Mouse (Mus musculus): ENCODE results near the gene Efhc1.

Efhc1 gene

DNA sequence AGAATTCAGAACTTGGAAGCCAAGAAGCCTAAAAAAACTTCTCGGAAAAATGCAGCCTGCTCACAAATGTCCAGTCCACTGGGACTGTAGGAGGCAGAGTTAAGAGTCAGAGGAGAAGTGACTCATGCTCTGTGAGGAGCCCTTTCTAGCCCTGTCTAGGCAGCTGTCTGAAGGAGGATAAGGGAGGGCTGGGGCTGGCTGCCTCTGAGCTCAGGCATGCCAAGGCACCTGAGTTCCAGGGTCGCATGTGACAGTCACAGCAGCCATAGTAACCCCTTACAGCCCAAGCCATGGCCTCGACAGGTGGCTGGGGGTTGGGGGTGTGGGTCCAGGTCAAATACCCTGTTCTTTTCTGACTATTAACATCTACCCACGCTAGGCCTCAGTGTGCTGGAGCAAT, 57.5 kb downstream of the Efhc1 start:
- DNase-seq: peak; percentile 97

DNA sequence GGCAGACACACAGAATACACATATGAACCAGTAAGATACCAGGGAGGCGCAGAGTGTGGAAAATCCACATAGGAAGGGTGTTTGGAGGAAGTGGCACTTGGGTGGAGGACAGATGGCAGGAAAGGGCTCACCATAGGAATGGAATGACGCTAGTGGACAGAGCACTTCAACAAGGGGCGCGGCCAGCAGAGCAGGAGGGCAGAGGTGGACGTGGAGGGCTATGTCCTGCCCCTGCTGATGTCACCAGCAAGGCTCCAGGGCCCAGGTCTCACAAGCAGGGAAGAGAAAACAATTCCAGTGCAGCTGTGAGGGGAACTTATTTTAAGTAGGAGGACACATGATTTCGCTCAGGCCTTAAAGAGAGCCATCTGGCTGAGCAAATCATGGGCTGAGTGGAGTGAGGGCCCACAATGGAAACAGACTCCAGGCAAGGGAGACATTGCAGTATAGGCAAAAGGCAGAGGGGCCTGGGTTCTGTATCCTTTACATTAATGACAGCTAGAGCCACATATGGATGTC, 58.9 kb downstream of the Efhc1 start:
- peak; percentile 89 for DNase-seq

DNA sequence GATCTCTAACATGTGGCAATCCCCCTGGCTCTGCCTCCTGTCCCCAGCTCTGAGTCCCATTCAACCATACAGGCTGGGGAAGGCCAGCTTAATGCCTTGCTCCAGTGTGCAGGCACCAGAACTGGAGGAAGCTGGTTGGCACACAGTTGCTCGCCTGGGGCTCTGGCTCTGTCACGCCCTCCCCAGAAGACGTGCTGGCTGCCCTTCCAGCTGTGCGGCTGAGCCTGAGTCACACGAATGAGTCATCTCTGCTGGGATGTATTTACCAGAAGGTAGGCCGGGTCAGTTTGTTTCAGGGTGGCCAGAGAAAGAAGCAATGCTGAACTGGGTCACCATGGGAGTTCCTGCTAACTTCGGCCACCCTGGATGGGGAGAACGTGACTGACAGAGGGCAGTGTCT, 63.0 kb downstream of the Efhc1 start:
- DNase-seq: peak; percentile 99

DNA sequence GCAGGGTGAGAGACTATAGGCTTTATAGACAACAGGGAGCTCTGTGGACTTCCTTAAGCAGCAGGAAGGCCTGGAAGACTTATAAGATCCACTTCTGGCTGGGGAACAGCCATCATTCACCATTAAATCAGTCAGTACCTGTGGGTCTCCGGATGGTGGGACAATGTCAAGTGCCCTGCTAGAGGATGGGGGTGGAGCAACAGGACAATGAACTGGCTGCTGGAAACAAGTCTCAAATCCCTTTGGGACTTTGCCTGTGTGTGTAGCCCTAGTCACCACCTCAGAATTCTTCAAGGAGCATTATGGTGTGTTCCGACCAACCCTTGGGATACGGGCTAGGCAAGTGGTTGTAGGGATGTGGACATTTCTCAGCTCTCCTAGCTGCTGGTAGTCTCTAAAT, 71.7 kb downstream of the Efhc1 start:
- peak; percentile 92 for DNase-seq

DNA sequence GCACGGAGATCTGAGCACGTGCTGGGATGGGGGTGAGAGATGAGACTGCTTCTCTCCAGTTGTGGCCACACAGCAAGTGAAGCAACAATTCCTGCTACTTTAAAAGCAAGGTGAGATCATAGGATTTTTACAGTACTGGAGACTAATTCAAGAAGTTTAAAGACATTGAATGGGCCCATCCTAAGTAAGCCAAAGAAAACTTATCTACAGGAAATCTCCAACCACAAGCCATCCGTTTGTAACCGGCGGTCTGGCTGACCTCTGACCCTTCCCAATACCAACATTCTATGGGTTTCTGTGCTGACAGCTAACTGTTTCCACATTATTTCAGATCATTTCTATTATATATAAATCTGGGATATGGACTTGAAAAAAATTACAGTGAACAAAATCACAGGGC, 73.8 kb downstream of the Efhc1 start:
- peak; percentile 70 for DNase-seq

DNA sequence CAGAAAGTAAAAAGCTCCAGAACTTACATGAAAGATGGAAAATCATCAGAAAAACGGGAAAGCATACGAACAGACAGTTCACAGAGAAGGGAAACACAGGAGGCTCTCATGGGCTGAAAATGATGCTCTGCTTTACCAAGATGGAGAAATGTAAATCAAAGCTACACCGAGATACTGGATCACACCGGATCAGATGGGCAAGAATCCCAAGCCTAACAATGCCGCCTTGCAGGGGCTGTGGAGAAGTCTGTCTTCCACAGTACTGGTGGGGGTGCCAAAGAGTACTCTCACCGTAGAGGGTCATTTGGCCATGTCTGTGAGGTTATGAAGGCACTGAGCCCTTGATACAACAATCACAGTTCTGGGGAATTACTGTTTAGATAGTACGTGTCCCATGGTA, 75.1 kb downstream of the Efhc1 start:
- peak; percentile 76 for DNase-seq

DNA sequence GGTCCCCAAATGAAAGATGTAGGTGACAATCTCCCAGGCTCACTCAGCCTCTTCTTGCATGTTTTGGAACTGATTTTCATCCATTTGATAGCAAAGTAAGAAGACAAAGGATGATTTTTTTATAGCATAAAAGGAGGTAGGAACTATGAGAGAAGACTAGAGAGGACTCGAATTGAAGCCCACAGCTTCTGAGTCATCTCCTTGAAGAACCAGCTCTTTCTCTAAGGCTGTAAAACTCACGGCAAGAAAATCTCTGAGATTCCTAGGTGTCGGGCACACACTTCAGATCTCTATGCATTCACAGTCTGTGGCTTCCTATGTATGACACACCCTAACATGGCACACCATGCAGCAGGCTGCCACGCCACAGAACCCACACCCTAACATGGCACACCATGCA, 77.6 kb downstream of the Efhc1 start:
- DNase-seq: peak; percentile 11

DNA sequence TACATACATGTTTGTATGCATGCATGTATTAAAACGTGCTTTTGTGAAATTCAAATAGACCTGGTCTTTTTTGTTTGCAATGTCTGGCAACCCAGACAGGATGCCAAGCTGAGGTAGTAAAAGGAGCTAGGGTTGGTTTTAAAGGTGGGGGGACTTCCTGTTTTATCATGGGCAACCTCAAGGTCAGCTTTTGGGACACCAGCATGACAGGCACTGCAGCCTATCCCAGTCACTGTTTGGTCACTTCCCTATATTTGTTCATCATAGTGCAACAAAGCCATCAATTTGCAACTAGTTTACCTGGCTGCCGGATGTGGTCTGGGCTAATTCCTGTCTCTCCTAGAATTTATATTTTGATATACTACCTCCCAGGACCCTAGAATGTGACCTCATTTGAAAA, 80.2 kb downstream of the Efhc1 start:
- DNase-seq: peak; percentile 36

DNA sequence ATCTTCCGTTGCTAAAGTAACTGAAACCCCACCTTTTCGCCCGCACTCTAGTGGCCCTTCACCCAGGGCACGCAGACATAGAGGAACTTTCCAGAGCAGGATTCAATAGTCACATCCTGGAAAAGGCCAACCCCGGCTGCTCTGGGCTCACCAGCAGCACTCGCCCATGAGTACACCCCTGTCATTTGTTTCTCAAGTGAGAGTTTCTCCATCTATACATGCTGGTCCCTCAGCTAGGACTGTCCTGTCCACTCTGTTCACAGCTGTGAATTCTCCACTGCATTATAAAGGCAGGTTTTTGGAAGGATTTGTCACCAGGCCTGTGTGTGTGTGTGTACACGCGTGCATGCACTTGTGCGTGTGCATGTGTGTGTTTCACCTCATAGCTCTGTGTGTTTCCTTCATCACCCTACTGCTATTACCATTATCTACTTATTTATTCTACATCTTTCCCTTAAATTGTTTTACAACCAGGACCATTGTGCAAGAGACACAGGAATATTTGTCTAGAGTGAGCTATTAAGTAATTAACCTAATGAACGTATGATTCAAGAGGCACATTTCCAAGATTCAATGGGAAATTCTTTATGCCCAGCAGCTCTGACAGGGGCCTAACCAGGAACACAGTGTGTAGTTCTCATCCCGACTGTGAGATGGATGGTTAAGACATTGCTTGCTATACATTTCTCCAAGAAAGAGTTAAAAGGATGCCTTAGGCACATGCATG, 81.8 kb downstream of the Efhc1 start:
- peak; percentile 77 for DNase-seq

DNA sequence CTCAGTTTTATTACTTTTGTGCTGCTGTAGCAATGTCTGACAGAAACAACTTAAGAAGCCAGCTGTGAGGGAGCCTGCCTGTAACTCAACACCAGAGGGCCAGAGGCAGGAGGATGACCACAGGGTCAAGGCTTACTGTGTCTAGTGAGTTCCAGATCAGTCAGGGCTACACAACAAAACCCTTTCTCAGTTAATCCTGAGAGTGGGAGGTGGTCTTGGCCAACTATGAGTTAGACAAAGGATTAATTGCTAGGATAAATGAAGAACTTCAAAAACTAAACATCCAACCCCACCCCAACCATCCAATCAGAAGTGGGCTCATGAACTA, 82.3 kb downstream of the Efhc1 start:
- peak; percentile 74 for DNase-seq

DNA sequence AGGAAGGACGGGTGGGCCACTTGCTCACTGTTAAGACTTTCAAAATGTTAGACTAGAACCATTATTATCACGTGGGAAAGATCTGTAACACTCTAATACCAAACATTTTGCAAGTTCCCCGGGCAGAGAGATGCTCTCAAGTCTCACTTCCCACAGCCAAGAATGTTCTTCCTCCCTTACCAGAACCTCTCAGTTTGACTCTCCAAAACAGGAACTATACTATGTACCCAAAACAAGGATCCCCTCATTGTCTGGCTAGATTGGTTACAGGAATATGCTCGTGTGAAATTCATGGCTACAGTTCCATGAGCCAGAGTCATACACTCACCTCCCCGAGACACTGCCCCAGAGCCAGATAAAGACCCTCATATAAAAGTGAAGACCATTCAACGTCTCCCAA, 84.5 kb downstream of the Efhc1 start:
- peak; percentile 83 for DNase-seq

DNA sequence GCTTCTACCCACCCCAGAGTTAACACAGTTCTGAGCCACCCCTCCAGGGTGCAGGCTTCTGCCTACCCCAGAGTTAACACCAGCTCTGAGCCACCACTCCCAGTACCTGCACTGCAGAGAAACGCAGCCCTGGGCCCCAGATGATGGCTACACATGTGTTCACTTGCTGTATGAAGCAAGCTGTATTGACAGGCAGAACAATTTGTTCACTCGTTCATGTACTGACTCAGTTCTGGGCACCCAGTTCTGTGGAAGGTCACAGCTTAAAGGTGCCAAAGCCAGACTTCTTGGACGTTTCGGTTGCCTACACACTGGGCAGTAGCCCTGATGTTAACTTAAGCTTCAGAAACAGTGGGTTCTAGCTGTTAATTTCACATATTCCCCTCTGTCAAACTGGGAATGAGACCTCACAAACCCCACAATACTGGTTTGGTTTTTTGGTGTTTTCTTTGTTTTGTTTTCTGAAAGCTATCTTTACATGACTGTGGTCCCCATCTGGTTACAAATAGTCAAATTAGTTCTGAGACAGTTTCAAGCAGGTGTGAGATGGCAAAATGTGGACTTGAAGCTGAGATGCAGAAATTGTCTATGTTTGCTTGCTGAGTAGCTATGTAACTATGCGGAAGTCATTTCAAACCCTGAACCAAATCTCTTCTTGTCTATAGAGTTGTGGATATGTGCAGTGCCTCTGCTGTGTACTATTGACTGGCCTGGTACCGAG, 86.6 kb downstream of the Efhc1 start:
- peak; percentile 82 for DNase-seq

DNA sequence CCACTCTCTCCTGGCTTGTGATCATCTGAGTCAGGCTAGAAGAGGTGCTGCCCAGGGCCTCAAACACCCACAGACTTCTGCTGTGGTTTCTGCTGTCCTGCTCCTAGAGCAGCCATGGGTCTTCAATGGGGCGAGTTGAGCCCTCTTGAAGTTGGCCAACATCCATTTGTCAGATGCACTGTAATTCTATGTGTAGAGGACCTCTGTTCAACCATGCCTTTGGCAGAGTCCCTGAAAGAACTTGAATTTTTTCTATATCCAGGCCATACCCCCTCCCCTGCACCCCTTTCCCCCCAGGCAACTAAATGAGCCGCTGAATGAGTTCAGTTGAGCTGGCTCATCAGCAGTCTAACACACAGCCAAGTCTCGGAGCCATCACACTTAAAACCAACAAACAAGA, 88.1 kb downstream of the Efhc1 start:
- DNase-seq: peak; percentile 74

DNA sequence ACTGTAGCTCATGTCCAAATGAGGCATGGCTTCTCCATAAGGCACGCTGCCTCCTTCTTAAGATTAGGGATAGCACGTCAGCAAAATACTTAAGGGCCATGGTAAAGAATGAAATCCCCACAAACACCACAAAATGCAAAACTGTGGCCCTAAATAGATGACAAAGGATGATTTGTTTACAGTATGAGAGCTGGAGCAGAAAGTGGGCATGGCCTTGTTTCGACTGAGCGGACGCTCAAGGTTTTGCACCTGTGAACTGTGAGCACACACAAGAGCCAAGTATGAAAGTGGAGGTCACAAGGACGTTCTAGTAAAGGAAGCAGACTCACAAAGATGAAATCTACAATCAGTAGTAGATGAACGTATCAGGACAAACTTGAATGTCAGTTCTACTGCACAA, 88.7 kb downstream of the Efhc1 start:
- DNase-seq: peak; percentile 76
